Mouse (Mus musculus): ENCODE measurements around the gene S100a14. TPM values are rescaled to one million over a fixed set of nuclear protein-coding genes. Genes with fewer than 3 reads are reported as not detected.

The S100a14 gene
- polyA plus RNA-seq, 1 experiment, result 1.3 TPM

DNA sequence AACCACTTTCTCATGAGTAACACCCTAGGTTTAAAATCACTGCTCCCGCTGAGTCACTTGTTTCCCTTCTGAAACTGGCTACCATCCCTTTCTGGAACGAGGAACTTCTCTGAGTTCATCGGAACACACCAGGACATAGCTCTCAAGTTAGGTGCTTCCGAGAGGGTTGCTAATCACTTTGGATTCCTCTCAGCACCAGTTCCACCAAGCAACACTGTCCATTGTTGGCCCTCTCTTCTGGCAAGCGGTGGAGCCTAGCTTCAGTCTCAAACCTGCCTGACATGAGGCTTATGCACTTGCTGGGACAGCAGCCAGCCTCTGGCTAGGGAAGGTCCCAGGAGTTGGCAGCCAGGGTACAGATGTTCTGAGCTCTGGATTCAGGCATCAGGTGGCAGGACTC lies 48.0 kb downstream of the S100a14 start:
- WGBS, result 78% methylated on average over 5 of the region's 5 CpGs
- TF ChIP-seq POLR2A (IDR thresholded peaks at IDR 0.05; ENCODE audit: low read depth, low read length) (no peak), CTCF (IDR thresholded peaks at IDR 0.05; ENCODE audit: extremely low read depth, insufficient read length, insufficient replicate concordance, low read depth, low read length) (no peak)
- Histone ChIP-seq H3K27me3 (ENCODE audit: control insufficient read depth, insufficient read depth, low read length) (no peaks in the 10 kb centered on the region), H3K4me3 (ENCODE audit: low read depth, low read length) (no peak overlapping the region), H3K36me3 (ENCODE audit: control insufficient read depth, insufficient read depth, low read length) (no peaks in the 10 kb centered on the region), H3K27ac (ENCODE audit: insufficient read depth, low read depth, low read length) (no peak overlapping the region), H3K4me1 (ENCODE audit: control insufficient read depth, insufficient read depth, insufficient read length, low read length) (peaks cover 3% of the 10 kb centered on the region; the same call in 1 of the 2 replicates)

GRCm38 (mm10) chr3:90575320-90575719 lies 48.7 kb downstream of the S100a14 start:
- Histone ChIP-seq H3K27ac (ENCODE audit: insufficient read depth, low read depth, low read length) (no peak overlapping the region), H3K4me1 (ENCODE audit: control insufficient read depth, insufficient read depth, insufficient read length, low read length) (peaks cover 3% of the 10 kb centered on the region; the same call in 1 of the 2 replicates), H3K36me3 (ENCODE audit: control insufficient read depth, insufficient read depth, low read length) (no peaks in the 10 kb centered on the region), H3K4me3 (ENCODE audit: low read depth, low read length) (no peak overlapping the region), H3K27me3 (ENCODE audit: control insufficient read depth, insufficient read depth, low read length) (no peaks in the 10 kb centered on the region)
- 49% methylated on average over 3 of the region's 3 CpGs for WGBS
- TF ChIP-seq POLR2A (IDR thresholded peaks at IDR 0.05; ENCODE audit: low read depth, low read length) (no peak), CTCF (IDR thresholded peaks at IDR 0.05; ENCODE audit: extremely low read depth, insufficient read length, insufficient replicate concordance, low read depth, low read length) (no peak)

- WGBS, result 73% methylated on average over 10 of the region's 10 CpGs
- peaks cover 3% of the 10 kb centered on the region; the same call in 1 of the 2 replicates for H3K4me1 ChIP-seq (ENCODE audit: control insufficient read depth, insufficient read depth, insufficient read length, low read length)
- H3K27ac ChIP-seq (ENCODE audit: insufficient read depth, low read depth, low read length), result no peak overlapping the region
- H3K4me3 ChIP-seq (ENCODE audit: low read depth, low read length), result no peak overlapping the region
- H3K36me3 ChIP-seq (ENCODE audit: control insufficient read depth, insufficient read depth, low read length), result no peaks in the 10 kb centered on the region
- TF ChIP-seq CTCF (IDR thresholded peaks at IDR 0.05; ENCODE audit: extremely low read depth, insufficient read length, insufficient replicate concordance, low read depth, low read length) (no peak), POLR2A (IDR thresholded peaks at IDR 0.05; ENCODE audit: low read depth, low read length) (no peak)
- H3K27me3 ChIP-seq (ENCODE audit: control insufficient read depth, insufficient read depth, low read length), result no peaks in the 10 kb centered on the region
These were observed 49.8 kb downstream of the S100a14 start for GRCm38 (mm10) chr3:90576351-90577001.

Other genes starting within 250 kb of the S100a14 start
- gene Gatad2b, start 233.7 kb upstream of the S100a14 start, polyA plus RNA-seq (2012; rRNA removed), result 9.0 and 15.1 TPM in 2 replicates
- 3.7 and 5.9 TPM in 2 replicates for gene Slc27a3, start 136.9 kb upstream of the S100a14 start, polyA plus RNA-seq (2012; rRNA removed)
- 13.6 and 22.4 TPM in 2 replicates for gene Ints3, start 93.2 kb upstream of the S100a14 start, polyA plus RNA-seq (2012; rRNA removed)
- gene Npr1, start 61.0 kb upstream of the S100a14 start, polyA plus RNA-seq (2012; rRNA removed), result 5.1 and 5.9 TPM in 2 replicates
- 4.3 and 5.9 TPM in 2 replicates for gene Ilf2, start 50.7 kb upstream of the S100a14 start, polyA plus RNA-seq (2012; rRNA removed)
- 3.4 and 7.1 TPM in 2 replicates for gene Snapin, start 35.8 kb upstream of the S100a14 start, polyA plus RNA-seq (2012; rRNA removed)
- gene Chtop, start 17.4 kb upstream of the S100a14 start, polyA plus RNA-seq (2012; rRNA removed), result 14.3 and 22.3 TPM in 2 replicates
- 20.2 and 26.8 TPM in 2 replicates for gene S100a1, start 12.5 kb upstream of the S100a14 start, polyA plus RNA-seq (2012; rRNA removed)
- gene S100a13, start 12.4 kb upstream of the S100a14 start, polyA plus RNA-seq (2012; rRNA removed), result 8.5 and 9.7 TPM in 2 replicates
- gene S100a16, start 10.4 kb downstream of the S100a14 start, polyA plus RNA-seq (2012; rRNA removed), result 44.9 and 65.1 TPM in 2 replicates
- gene S100a3, start 33.7 kb downstream of the S100a14 start, polyA plus RNA-seq (2012; rRNA removed), result not detected in 2 replicates
- gene S100a2, start 63.4 kb downstream of the S100a14 start, polyA plus RNA-seq (2012; rRNA removed), result not detected in 2 replicates
- not detected in 2 replicates for gene Gm42674, start 75.0 kb downstream of the S100a14 start, polyA plus RNA-seq (2012; rRNA removed)
- gene S100a4, start 76.9 kb downstream of the S100a14 start, polyA plus RNA-seq (2012; rRNA removed), result 1.8 and 3.7 TPM in 2 replicates
- not detected in 2 replicates for gene S100a5, start 81.7 kb downstream of the S100a14 start, polyA plus RNA-seq (2012; rRNA removed)
- 234 and 369 TPM in 2 replicates for gene S100a6, start 86.0 kb downstream of the S100a14 start, polyA plus RNA-seq (2012; rRNA removed)
- 0.11 TPM in 1 of 2 replicates, not detected in the other for gene S100a7a, start 127.2 kb downstream of the S100a14 start, polyA plus RNA-seq (2012; rRNA removed)
- 0.29 TPM in 1 of 2 replicates, not detected in the other for gene S100a8, start 142.1 kb downstream of the S100a14 start, polyA plus RNA-seq (2012; rRNA removed)
- gene S100a9, start 168.9 kb downstream of the S100a14 start, polyA plus RNA-seq (2012; rRNA removed), result 0.44 TPM in 1 of 2 replicates, not detected in the other
- gene Pglyrp4, start 200.1 kb downstream of the S100a14 start, polyA plus RNA-seq (2012; rRNA removed), result not detected in 2 replicates